Mouse (Mus musculus) forebrain, postnatal 0 days (tissue): ENCODE measurements at regions not wholly inside any gene's neighbourhood (a gene's known extent, or its start where the extent isn't known, plus 50 kb on each side); places are given as distances from the start of the nearest gene placed in this dataset.

Experiments
- ATAC-seq: fragments of 200-750 bp; cut with Nextera tagmentation; 2 replicates; pipeline ENCODE4 v1.8.0; 2017; ENCODE audit warnings: mild to moderate bottlenecking, moderate library complexity
- DNase-seq: peaks from one replicate; pipeline ENCODE4 v3.0.0-alpha.2; 2015
- H3K27ac ChIP-seq: fragments of 300-500 bp; sonication (generic); 2 replicates; pipeline ENCODE4 v1.5.1; 2014; ENCODE audit warnings: low read depth, mild to moderate bottlenecking, antibody characterized with exemption, low read length, moderate library complexity, mixed read lengths
- H3K27me3 ChIP-seq: fragments of 300-500 bp; sonication (generic); 2 replicates; pipeline ENCODE4 v1.6.1; 2014; ENCODE audit warnings: mild to moderate bottlenecking, low read length, mixed read lengths; ENCODE audit not compliant: insufficient read depth
- H3K36me3 ChIP-seq: fragments of 300-500 bp; sonication (generic); 2 replicates; pipeline ENCODE4 v1.6.1; 2014; ENCODE audit warnings: mild to moderate bottlenecking, moderate library complexity; ENCODE audit not compliant: insufficient read depth
- H3K4me1 ChIP-seq: fragments of 300-500 bp; sonication (generic); 2 replicates; pipeline ENCODE4 v1.6.1; 2014; ENCODE audit warnings: antibody characterized with exemption; ENCODE audit not compliant: insufficient read depth
- H3K4me2 ChIP-seq: fragments of 300-500 bp; sonication (generic); 2 replicates; pipeline ENCODE4 v1.6.1; 2014; ENCODE audit warnings: low read depth, mild to moderate bottlenecking, moderate library complexity
- H3K4me3 ChIP-seq: fragments of 300-500 bp; sonication (generic); 2 replicates; pipeline ENCODE4 v1.5.1; 2014; ENCODE audit warnings: low read depth, low read length, mixed read lengths
- H3K9ac ChIP-seq: fragments of 300-500 bp; sonication (generic); 2 replicates; pipeline ENCODE4 v1.6.1; 2014; ENCODE audit warnings: mild to moderate bottlenecking
- H3K9me3 ChIP-seq: fragments of 300-500 bp; sonication (generic); 2 replicates; pipeline ENCODE4 v1.6.1; 2016; ENCODE audit warnings: low read length
- CTCF ChIP-seq: sonication (generic); IDR thresholded peaks from 2 replicates; pipeline ENCODE4 v1.5.1; 2016; ENCODE audit warnings: antibody characterized with exemption, control low read depth, low read depth
- WGBS: fragments of 180-500 bp; shearing (Covaris S2); extraction: QIAGEN DNeasy Blood & Tissue Kit; methylation state at CpG from one replicate; pipeline ENCODE4 v1.1.7; 2014; 5-methylcytosine and 5-hydroxymethylcytosine counted together

GRCm38 (mm10) chr12:70739316-70739715, 86.0 kb upstream of the Frmd6 start:
- WGBS = 96% methylated on average over 6 of the region's 6 CpGs
- ATAC-seq (no peak), DNase-seq (no peak)
- Histone ChIP-seq H3K4me2 (no peak overlapping the region), H3K9me3 (no peaks in the 10 kb centered on the region), H3K4me1 (no peaks in the 10 kb centered on the region), H3K27me3 (no peaks in the 10 kb centered on the region), H3K36me3 (no peaks in the 10 kb centered on the region), H3K4me3 (no peak overlapping the region), H3K27ac (no peak overlapping the region), H3K9ac (no peak overlapping the region)
- no peak for TF ChIP-seq CTCF

GRCm38 (mm10) chr12:70739766-70740165, 85.5 kb upstream of the Frmd6 start:
- no peaks in the 10 kb centered on the region for H3K9me3 ChIP-seq
- H3K9ac ChIP-seq = no peak overlapping the region
- no peaks in the 10 kb centered on the region for H3K4me1 ChIP-seq
- H3K4me2 ChIP-seq = no peak overlapping the region
- ATAC-seq = no peak
- H3K27ac ChIP-seq = no peak overlapping the region
- no peaks in the 10 kb centered on the region for H3K36me3 ChIP-seq
- no peak for DNase-seq
- no peaks in the 10 kb centered on the region for H3K27me3 ChIP-seq
- H3K4me3 ChIP-seq = no peak overlapping the region
- TF ChIP-seq CTCF = no peak
- WGBS = 77% methylated on average over 7 of the region's 7 CpGs

GRCm38 (mm10) chr12:70742836-70743235, 82.5 kb upstream of the Frmd6 start:
- no peaks in the 10 kb centered on the region for H3K9me3 ChIP-seq
- DNase-seq (no peak), ATAC-seq (no peak)
- H3K4me3 ChIP-seq = no peak overlapping the region
- no peaks in the 10 kb centered on the region for H3K36me3 ChIP-seq
- H3K9ac ChIP-seq = no peak overlapping the region
- no peak overlapping the region for H3K4me2 ChIP-seq
- H3K4me1 ChIP-seq = no peaks in the 10 kb centered on the region
- H3K27ac ChIP-seq = no peak overlapping the region
- H3K27me3 ChIP-seq = no peaks in the 10 kb centered on the region
- WGBS = 90% methylated on average over 3 of the region's 3 CpGs
- no peak for TF ChIP-seq CTCF

GRCm38 (mm10) chr12:70745681-70746080, 79.6 kb upstream of the Frmd6 start:
- no peak for ATAC-seq
- Histone ChIP-seq H3K4me2 (no peak overlapping the region), H3K27ac (no peak overlapping the region), H3K36me3 (no peaks in the 10 kb centered on the region), H3K4me3 (no peak overlapping the region), H3K27me3 (no peaks in the 10 kb centered on the region), H3K9ac (no peak overlapping the region), H3K9me3 (no peaks in the 10 kb centered on the region), H3K4me1 (no peaks in the 10 kb centered on the region)
- no peak for TF ChIP-seq CTCF
- 84% methylated on average over 2 of the region's 2 CpGs for WGBS
- no peak for DNase-seq

GRCm38 (mm10) chr12:70749651-70750050, 75.7 kb upstream of the Frmd6 start:
- 0 out of 2 replicates have a peak, but pooled peaks cover 3% of the 10 kb centered on the region for H3K4me1 ChIP-seq
- no peak for TF ChIP-seq CTCF
- 89% methylated on average over 2 of the region's 2 CpGs for WGBS
- H3K9ac ChIP-seq = no peak overlapping the region
- no peak overlapping the region for H3K4me2 ChIP-seq
- no peak overlapping the region for H3K4me3 ChIP-seq
- ATAC-seq (no peak), DNase-seq (no peak)
- H3K27me3 ChIP-seq = no peaks in the 10 kb centered on the region
- no peaks in the 10 kb centered on the region for H3K9me3 ChIP-seq
- H3K27ac ChIP-seq = no peak overlapping the region
- no peaks in the 10 kb centered on the region for H3K36me3 ChIP-seq

GRCm38 (mm10) chr12:70750651-70751578, 74.4 kb upstream of the Frmd6 start:
- H3K36me3 ChIP-seq = no peaks in the 10 kb centered on the region
- no peak overlapping the region for H3K4me3 ChIP-seq
- no peak overlapping the region for H3K9ac ChIP-seq
- no peak for TF ChIP-seq CTCF
- H3K27me3 ChIP-seq = no peaks in the 10 kb centered on the region
- H3K9me3 ChIP-seq = no peaks in the 10 kb centered on the region
- 45% methylated on average over 7 of the region's 7 CpGs for WGBS
- ATAC-seq (peak; percentile 64), DNase-seq (no peak)
- H3K4me1 ChIP-seq = 0 out of 2 replicates have a peak, but pooled peaks cover 3% of the 10 kb centered on the region
- H3K27ac ChIP-seq = 0 out of 2 replicates have a peak overlapping the region, but pooled peaks have one; percentile 15
- H3K4me2 ChIP-seq = no peak overlapping the region

- H3K9me3 ChIP-seq = no peaks in the 10 kb centered on the region
- ATAC-seq (peak; percentile 34; the same call in 1 of the 2 replicates), DNase-seq (peak; percentile 45)
- no peak overlapping the region for H3K9ac ChIP-seq
- TF ChIP-seq CTCF = no peak
- H3K27me3 ChIP-seq = no peaks in the 10 kb centered on the region
- no peak overlapping the region for H3K4me2 ChIP-seq
- no peaks in the 10 kb centered on the region for H3K36me3 ChIP-seq
- 26% methylated on average over 11 of the region's 11 CpGs for WGBS
- no peak overlapping the region for H3K4me3 ChIP-seq
- H3K4me1 ChIP-seq = 0 out of 2 replicates have a peak, but pooled peaks cover 3% of the 10 kb centered on the region
- peak overlapping the region; percentile 29; the same call in 1 of the 2 replicates for H3K27ac ChIP-seq
These were observed 72.9 kb upstream of the Frmd6 start for GRCm38 (mm10) chr12:70752266-70752910.
